Mouse (Mus musculus) liver, embryonic 14.5 days (tissue): ENCODE data around the gene Fabp1.

Source experiments
- CTCF ChIP-seq: IDR thresholded peaks from 2 replicates; pipeline ENCODE4 v1.5.1; 2016; ENCODE audit warnings: antibody characterized with exemption, low read depth, control low read depth
- EP300 ChIP-seq: IDR thresholded peaks from 2 replicates; pipeline ENCODE4 v1.6.1; 2016; ENCODE audit warnings: antibody characterized with exemption, low read depth

DNA sequence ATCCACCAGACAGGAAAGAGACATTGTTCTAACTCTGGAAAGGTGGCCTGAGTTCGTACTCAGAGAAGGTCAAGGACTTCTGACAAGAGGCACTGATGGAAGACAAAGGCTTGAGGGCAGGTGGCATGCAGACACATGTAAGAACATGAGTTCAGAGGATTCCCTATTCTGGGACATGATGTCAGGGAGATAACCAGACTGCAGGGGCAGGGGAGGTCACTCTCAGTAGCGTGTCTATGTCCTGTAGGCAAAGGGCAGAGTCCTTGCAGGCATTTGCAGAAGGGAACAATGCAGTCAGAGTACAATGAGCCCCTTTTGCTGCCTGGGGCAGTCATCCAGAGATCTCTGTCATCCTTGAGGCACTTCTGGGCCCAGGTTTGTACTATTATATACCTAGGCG, 50.0 kb downstream of the Fabp1 start:
- TF ChIP-seq CTCF (no peak), EP300 (no peak)
